Mouse (Mus musculus) cortical plate, adult 2 months (tissue): ENCODE data around the gene Asap2.

Experiments used
- CTCF ChIP-seq: fragments of 200-500 bp; IDR thresholded peaks from 2 replicates; pipeline ENCODE4 v1.5.1; 2011; ENCODE audit warnings: mild to moderate bottlenecking, control low read depth, low read length; ENCODE audit not compliant: insufficient read depth; ENCODE audit errors: extremely low read depth
- POLR2A ChIP-seq: fragments of 200-500 bp; IDR thresholded peaks from 2 replicates; pipeline ENCODE4 v1.6.1; 2011; ENCODE audit warnings: mild to moderate bottlenecking, low read length, control low read depth; ENCODE audit not compliant: insufficient read depth; ENCODE audit errors: extremely low read depth

GRCm38 (mm10) chr12:21228650-21229049, 238.4 kb downstream of the Asap2 start:
- TF ChIP-seq CTCF (no peak), POLR2A (no peak)
